Mouse (Mus musculus): ENCODE measurements around the gene Ugt1a7c. TPM values are rescaled to one million over a fixed set of nuclear protein-coding genes. Genes with fewer than 3 reads are reported as not detected.
"Not testable (repeated sequence)": the region's sequence is repeated elsewhere in the genome, so short reads cannot be mapped to it uniquely, and the experiment has no call there.

Gene Ugt1a7c
- polyA plus RNA-seq, 1 experiment: 1.3 TPM

DNA sequence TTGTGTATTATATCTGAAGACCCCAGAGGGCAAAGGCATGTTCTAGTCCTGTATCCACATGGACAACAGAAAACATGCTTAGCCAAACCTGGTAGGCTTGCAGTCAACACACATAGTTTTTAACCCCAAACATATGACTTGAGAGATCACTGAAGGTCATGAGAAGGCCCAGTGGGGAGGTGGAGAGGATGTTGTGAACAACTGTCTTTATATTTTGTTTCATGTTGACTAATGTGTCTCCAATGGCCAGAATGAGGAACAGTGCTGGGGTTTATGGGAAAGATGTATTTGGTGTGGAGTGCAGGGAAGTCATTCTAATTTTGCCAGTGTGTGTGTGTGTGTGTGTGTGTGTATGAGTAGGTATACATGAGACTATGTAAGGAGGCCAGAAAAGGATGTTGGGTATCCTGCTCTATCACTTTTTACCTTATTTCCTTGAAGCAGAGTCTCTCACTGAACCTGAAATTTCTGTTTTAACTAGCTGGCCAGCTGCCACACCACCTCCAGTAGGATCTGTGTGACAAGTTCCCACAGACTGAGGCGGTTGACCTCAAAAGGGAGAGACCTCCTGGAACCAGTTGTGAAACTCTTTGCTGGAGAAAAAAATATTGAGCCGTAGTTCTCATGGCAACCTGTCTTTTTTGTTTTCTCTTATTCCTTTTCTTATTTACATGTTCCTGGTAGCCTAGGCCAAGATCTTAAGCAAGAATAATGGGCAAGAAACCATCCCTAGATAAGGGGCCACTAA is 129.3 kb downstream of the Ugt1a7c start:
- TF ChIP-seq POLR2A (IDR thresholded peaks at IDR 0.05; ENCODE audit: extremely low read depth, insufficient read depth, low read length) (no peak), CTCF (IDR thresholded peaks at IDR 0.05; ENCODE audit: extremely low read depth, insufficient read depth, low read length) (no peak)
- H3K27ac ChIP-seq (ENCODE audit: insufficient read depth, low read length): no peak overlapping the region
- H3K4me1 ChIP-seq (ENCODE audit: control insufficient read depth, insufficient read depth, low read length): no peaks in the 10 kb centered on the region
- no peak overlapping the region for H3K4me3 ChIP-seq (ENCODE audit: insufficient read depth, low read length)

DNA sequence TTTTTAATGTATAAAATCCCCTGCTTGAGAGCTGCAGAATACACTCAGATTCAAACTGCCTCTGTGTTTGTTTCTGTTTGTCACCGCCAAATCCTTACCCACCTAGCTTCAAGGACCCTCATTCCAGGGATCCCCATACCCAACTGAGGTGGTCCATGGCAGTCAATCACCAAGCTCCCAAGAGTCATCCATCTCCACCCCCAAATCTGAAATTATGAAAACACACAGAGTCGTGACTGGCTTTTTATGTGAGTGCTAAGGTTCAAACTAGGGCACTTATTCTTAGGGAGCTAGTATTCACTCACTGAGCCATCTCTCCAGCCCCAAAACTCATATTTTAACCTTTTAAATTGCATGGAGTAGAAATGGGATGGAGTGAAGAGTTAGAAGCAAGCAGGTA is 130.4 kb downstream of the Ugt1a7c start:
- not testable (repeated sequence) for H3K27ac ChIP-seq (ENCODE audit: insufficient read depth, low read length); H3K4me1 ChIP-seq (ENCODE audit: control insufficient read depth, insufficient read depth, low read length); H3K4me3 ChIP-seq (ENCODE audit: insufficient read depth, low read length)

DNA sequence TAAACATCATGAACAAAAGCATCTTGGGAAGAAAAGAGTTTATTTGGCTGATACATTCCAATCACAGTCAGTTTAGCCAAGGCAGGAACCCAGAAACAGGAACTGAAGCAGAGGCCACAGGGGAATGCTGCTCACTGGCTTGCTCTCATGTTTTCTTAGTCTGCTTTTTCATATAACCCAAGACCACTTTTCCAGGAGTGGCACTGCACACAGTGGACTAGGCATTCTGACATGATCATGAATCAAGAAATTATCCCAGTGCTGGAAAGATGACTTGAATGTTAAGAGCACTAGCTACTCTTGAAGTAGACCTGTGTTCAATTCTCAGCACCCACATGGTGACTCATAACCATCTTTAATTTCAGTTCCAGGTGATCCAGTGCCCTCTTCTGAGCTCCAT is 130.9 kb downstream of the Ugt1a7c start:
- Histone ChIP-seq H3K4me1 (ENCODE audit: control insufficient read depth, insufficient read depth, low read length) (no peaks in the 10 kb centered on the region), H3K27ac (ENCODE audit: insufficient read depth, low read length) (no peak overlapping the region), H3K4me3 (ENCODE audit: insufficient read depth, low read length) (no peak overlapping the region)
- TF ChIP-seq POLR2A (IDR thresholded peaks at IDR 0.05; ENCODE audit: extremely low read depth, insufficient read depth, low read length) (no peak), CTCF (IDR thresholded peaks at IDR 0.05; ENCODE audit: extremely low read depth, insufficient read depth, low read length) (no peak)

DNA sequence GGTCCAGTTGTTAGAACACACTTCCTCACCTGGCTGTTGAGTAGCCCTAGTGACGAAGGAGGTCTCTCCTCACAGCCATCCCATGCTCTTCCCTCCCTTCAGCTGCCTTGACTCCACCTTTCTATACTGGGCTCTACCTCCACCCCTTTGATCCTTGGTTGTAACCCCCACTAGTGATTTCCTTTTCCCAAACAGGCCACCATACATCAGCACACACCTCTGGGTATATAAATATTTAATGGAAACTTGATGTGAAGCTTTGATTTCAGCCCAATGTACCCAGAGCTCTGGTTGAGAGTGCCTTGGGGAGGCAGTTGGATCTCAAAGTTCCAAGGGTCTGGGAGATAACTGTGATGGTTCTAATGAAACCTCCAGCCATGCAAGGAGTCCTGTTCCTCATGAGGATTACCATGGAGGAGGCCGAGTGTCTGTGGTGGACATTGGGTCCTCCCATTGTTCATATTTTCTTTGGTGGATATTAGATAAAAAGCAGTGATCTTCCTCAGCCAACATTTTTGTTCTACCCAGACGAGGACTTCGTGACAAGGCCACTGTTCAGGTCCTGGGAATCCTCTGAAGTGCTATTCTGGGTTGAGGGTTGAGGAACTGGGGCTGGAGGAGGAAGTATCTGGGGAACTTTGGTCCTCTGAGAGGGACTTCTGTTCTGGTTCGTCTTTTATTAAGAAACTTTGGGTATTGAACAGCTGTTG is 132.0 kb downstream of the Ugt1a7c start, which contains the start of gene Mroh2a:
Mroh2a (plus strand) TSS at position 317 of the 710 bp plus-strand sequence.
- Histone ChIP-seq H3K4me1 (ENCODE audit: control insufficient read depth, insufficient read depth, low read length) (no peaks in the 10 kb centered on the region), H3K27ac (ENCODE audit: insufficient read depth, low read length) (no peak within 1 kb of the TSS), H3K4me3 (ENCODE audit: insufficient read depth, low read length) (no peak within 1 kb of the TSS)
- TF ChIP-seq CTCF (IDR thresholded peaks at IDR 0.05; ENCODE audit: extremely low read depth, insufficient read depth, low read length): no peak
- no peak for TF ChIP-seq POLR2A (IDR thresholded peaks at IDR 0.05; ENCODE audit: extremely low read depth, insufficient read depth, low read length)

DNA sequence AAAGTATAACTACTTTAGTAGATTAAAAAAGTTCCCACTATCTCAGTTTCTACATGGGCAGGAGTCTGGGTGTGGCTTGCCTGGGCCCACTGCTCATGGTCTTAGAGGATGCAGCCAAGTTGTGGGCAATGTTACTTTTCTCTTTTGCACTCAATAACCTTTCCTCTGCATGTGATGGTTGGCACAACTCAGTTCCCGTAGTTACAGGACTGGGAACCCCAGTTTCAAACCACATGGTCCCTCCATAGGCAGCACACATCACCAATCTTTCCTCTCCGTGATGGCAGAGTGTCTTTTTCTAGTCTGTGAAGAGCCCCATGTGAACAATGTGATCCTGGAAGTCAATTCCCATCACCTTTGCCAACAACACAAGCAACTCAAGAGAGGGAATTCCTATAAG is 132.6 kb downstream of the Ugt1a7c start:
- Histone ChIP-seq H3K4me1 (ENCODE audit: control insufficient read depth, insufficient read depth, low read length) (no peaks in the 10 kb centered on the region), H3K27ac (ENCODE audit: insufficient read depth, low read length) (no peak overlapping the region), H3K4me3 (ENCODE audit: insufficient read depth, low read length) (no peak overlapping the region)
- TF ChIP-seq CTCF (IDR thresholded peaks at IDR 0.05; ENCODE audit: extremely low read depth, insufficient read depth, low read length): no peak
- no peak for TF ChIP-seq POLR2A (IDR thresholded peaks at IDR 0.05; ENCODE audit: extremely low read depth, insufficient read depth, low read length)

DNA sequence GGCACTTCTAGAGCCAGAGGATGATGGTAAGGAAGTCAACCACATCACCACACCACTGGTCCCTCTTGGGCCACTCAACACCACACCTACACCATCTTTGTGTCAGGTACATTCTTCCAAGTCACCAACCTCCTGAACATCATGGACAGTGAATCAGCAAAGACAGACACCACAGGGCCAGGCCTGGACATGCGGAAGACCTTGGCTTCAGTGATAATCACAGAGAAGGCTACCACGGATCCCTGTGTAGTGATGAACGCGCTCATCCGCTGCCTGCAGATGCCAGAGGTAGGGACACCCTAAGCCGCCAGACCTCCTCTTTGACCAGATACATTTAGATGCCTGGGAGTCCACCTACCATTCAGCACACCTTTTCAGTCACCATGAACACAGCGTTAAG is 133.3 kb downstream of the Ugt1a7c start:
- no peaks in the 10 kb centered on the region for H3K4me1 ChIP-seq (ENCODE audit: control insufficient read depth, insufficient read depth, low read length)
- H3K4me3 ChIP-seq (ENCODE audit: insufficient read depth, low read length): no peak overlapping the region
- TF ChIP-seq POLR2A (IDR thresholded peaks at IDR 0.05; ENCODE audit: extremely low read depth, insufficient read depth, low read length): no peak
- no peak for TF ChIP-seq CTCF (IDR thresholded peaks at IDR 0.05; ENCODE audit: extremely low read depth, insufficient read depth, low read length)
- H3K27ac ChIP-seq (ENCODE audit: insufficient read depth, low read length): no peak overlapping the region

DNA sequence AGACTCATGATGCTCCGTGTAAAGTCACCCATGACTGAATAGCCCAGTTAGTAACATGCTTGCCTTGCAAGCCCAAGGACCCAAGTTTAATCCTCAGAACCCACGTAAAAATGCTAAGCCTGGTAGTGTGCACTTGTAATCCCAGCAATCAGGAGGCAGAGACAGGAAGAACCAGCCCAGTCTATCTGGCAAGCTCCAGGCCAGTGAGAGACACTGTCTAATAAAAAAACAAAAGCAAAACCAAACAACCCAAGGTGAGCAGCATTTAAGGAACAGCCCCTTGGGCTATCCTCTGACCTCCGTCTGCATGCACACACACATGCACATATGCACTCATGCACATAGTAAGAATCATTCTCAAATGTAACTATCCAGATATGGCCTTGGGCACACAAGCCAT is 134.7 kb downstream of the Ugt1a7c start:
- H3K4me1 ChIP-seq (ENCODE audit: control insufficient read depth, insufficient read depth, low read length): no peaks in the 10 kb centered on the region
- TF ChIP-seq POLR2A (IDR thresholded peaks at IDR 0.05; ENCODE audit: extremely low read depth, insufficient read depth, low read length): no peak
- no peak for TF ChIP-seq CTCF (IDR thresholded peaks at IDR 0.05; ENCODE audit: extremely low read depth, insufficient read depth, low read length)
- H3K4me3 ChIP-seq (ENCODE audit: insufficient read depth, low read length): no peak overlapping the region
- H3K27ac ChIP-seq (ENCODE audit: insufficient read depth, low read length): no peak overlapping the region

DNA sequence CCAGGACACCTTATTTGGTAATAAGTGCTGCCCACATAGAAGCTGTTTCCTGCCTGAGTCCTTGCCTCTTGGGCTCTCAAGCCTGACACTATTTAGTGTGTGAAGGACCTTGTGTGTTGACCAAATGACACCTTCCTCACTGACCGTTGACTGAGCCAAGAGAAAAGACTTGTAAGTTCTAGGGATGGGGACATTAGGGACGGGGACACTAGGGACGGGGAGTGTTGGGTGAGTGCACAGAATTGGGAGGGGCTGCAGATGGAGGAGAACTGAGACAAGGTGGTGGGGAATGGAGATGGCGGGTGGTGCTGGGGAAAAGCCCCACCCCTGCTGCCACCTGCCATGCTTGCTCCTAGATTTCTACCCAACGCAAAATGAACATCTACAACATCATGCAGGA is 135.1 kb downstream of the Ugt1a7c start:
- H3K4me1 ChIP-seq (ENCODE audit: control insufficient read depth, insufficient read depth, low read length): no peaks in the 10 kb centered on the region
- no peak overlapping the region for H3K4me3 ChIP-seq (ENCODE audit: insufficient read depth, low read length)
- no peak overlapping the region for H3K27ac ChIP-seq (ENCODE audit: insufficient read depth, low read length)
- no peak for TF ChIP-seq CTCF (IDR thresholded peaks at IDR 0.05; ENCODE audit: extremely low read depth, insufficient read depth, low read length)
- TF ChIP-seq POLR2A (IDR thresholded peaks at IDR 0.05; ENCODE audit: extremely low read depth, insufficient read depth, low read length): no peak

DNA sequence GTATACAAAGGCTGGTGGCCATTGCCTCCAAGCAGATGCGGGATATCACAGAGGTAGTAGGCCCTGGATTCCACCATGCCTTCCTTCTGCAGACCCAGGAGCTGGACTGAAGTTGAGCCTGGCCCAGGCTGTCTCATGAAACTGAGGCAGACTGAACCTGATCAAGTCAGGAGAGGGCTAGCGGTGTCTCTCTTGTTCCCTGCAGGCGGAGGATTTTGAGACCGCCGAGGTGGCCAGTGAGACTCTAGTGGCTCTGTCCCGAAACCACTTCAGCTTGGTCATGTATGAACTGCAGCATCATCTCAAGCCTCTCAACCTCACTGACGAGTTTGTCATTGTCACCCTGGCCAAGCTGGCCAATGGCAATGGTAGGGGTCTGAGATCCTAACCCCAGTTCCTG is 135.6 kb downstream of the Ugt1a7c start:
- TF ChIP-seq POLR2A (IDR thresholded peaks at IDR 0.05; ENCODE audit: extremely low read depth, insufficient read depth, low read length) (no peak), CTCF (IDR thresholded peaks at IDR 0.05; ENCODE audit: extremely low read depth, insufficient read depth, low read length) (no peak)
- Histone ChIP-seq H3K4me1 (ENCODE audit: control insufficient read depth, insufficient read depth, low read length) (no peaks in the 10 kb centered on the region), H3K4me3 (ENCODE audit: insufficient read depth, low read length) (no peak overlapping the region), H3K27ac (ENCODE audit: insufficient read depth, low read length) (no peak overlapping the region)
